Mouse (Mus musculus) neural tube, embryonic 12.5 days (tissue): ENCODE results near the gene Slc10a2. TPM values are rescaled to one million over a fixed set of nuclear protein-coding genes. Genes with fewer than 3 reads are reported as not detected.
"Not testable (repeated sequence)": the region's sequence is repeated elsewhere in the genome, so short reads cannot be mapped to it uniquely, and the experiment has no call there.

Experiments
- ATAC-seq: fragments of 200-750 bp; cut with Nextera tagmentation; 2 replicates; pipeline ENCODE4 v1.8.0; 2017; ENCODE audit warnings: low read depth, mild to moderate bottlenecking, moderate TSS enrichment, moderate library complexity; ENCODE audit not compliant: low FRiP score
- H3K27ac ChIP-seq: fragments of 300-500 bp; sonication (generic); 2 replicates; pipeline ENCODE4 v1.5.1; 2016
- H3K27me3 ChIP-seq: fragments of 300-500 bp; sonication (generic); replicated peaks from 2 replicates; pipeline ENCODE4 v1.6.1; 2016; ENCODE audit warnings: mild to moderate bottlenecking
- H3K36me3 ChIP-seq: fragments of 300-500 bp; sonication (generic); 2 replicates; pipeline ENCODE4 v1.6.1; 2016; ENCODE audit warnings: mild to moderate bottlenecking
- H3K4me1 ChIP-seq: fragments of 300-500 bp; sonication (generic); 2 replicates; pipeline ENCODE4 v1.6.1; 2016
- H3K4me2 ChIP-seq: fragments of 300-500 bp; sonication (generic); replicated peaks from 2 replicates; pipeline ENCODE4 v1.6.1; 2016; ENCODE audit warnings: mild to moderate bottlenecking
- H3K4me3 ChIP-seq: fragments of 300-500 bp; sonication (generic); 2 replicates; pipeline ENCODE4 v1.5.1; 2016
- H3K9ac ChIP-seq: fragments of 300-500 bp; sonication (generic); 2 replicates; pipeline ENCODE4 v1.6.1; 2016; ENCODE audit warnings: mild to moderate bottlenecking
- H3K9me3 ChIP-seq: fragments of 300-500 bp; sonication (generic); 2 replicates; pipeline ENCODE4 v1.6.1; 2016; ENCODE audit warnings: mild to moderate bottlenecking
- WGBS: fragments of 180-500 bp; shearing (Covaris S2); methylation state at CpG from one replicate; pipeline ENCODE4 v1.1.7; 2016; 5-methylcytosine and 5-hydroxymethylcytosine counted together
- polyA plus RNA-seq: library from polyadenylated mRNA; unstranded; fragments of >200 nt; fragmentation: Nextera tagmentation; extraction: Ambion mirVana; gene quantifications from 2 replicates; pipeline ENCODE4 v1.2.1, GENCODE M21; 2016

Slc10a2 gene
- polyA plus RNA-seq: not detected in 2 replicates

GRCm38 (mm10) chr8:5105186-5105585 is at the start of gene Slc10a2:
Gene Slc10a2, minus strand, starts transcription at chr8:5105351.
- Histone ChIP-seq H3K9ac (no peak within 1 kb of the TSS), H3K36me3 (no peaks in the 10 kb centered on the region), H3K27ac (no peak within 1 kb of the TSS), H3K4me1 (no peaks in the 10 kb centered on the region), H3K27me3 (no peaks in the 10 kb centered on the region), H3K4me2 (no peak within 1 kb of the TSS), H3K4me3 (no peak within 1 kb of the TSS), H3K9me3 (no peaks in the 10 kb centered on the region)
- 61% methylated on average over 5 of the region's 5 CpGs for WGBS
- no peak for ATAC-seq

- Histone ChIP-seq H3K9me3 (no peaks in the 10 kb centered on the region), H3K4me3 (no peak overlapping the region), H3K36me3 (no peaks in the 10 kb centered on the region), H3K27me3 (no peaks in the 10 kb centered on the region), H3K27ac (no peak overlapping the region), H3K9ac (no peak overlapping the region), H3K4me2 (no peak overlapping the region), H3K4me1 (no peaks in the 10 kb centered on the region)
- 81% methylated on average over 2 of the region's 2 CpGs for WGBS
- ATAC-seq: no peak
Measured at GRCm38 (mm10) chr8:5129322-5129829, 24.2 kb upstream of the Slc10a2 start.

- no peaks in the 10 kb centered on the region for H3K36me3 ChIP-seq
- no peak overlapping the region for H3K9ac ChIP-seq
- no peak for ATAC-seq
- no peak overlapping the region for H3K27ac ChIP-seq
- no peaks in the 10 kb centered on the region for H3K4me1 ChIP-seq
- no peak overlapping the region for H3K4me3 ChIP-seq
- H3K9me3 ChIP-seq: no peaks in the 10 kb centered on the region
- no peaks in the 10 kb centered on the region for H3K27me3 ChIP-seq
- no peak overlapping the region for H3K4me2 ChIP-seq
- 64% methylated on average over 5 of the region's 5 CpGs for WGBS
Measured at GRCm38 (mm10) chr8:5106855-5107254, 1.7 kb upstream of the Slc10a2 start.

- H3K9ac ChIP-seq: no peak overlapping the region
- H3K36me3 ChIP-seq: no peaks in the 10 kb centered on the region
- no peak overlapping the region for H3K27ac ChIP-seq
- ATAC-seq: no peak
- H3K27me3 ChIP-seq: no peaks in the 10 kb centered on the region
- H3K4me3 ChIP-seq: no peak overlapping the region
- H3K9me3 ChIP-seq: no peaks in the 10 kb centered on the region
- WGBS: 91% methylated on average over 4 of the region's 4 CpGs
- H3K4me1 ChIP-seq: no peaks in the 10 kb centered on the region
- H3K4me2 ChIP-seq: no peak overlapping the region
Measured at GRCm38 (mm10) chr8:5095392-5095791, 9.8 kb downstream of the Slc10a2 start.

GRCm38 (mm10) chr8:5093991-5094390 is 11.2 kb downstream of the Slc10a2 start:
- not testable (repeated sequence) for H3K36me3 ChIP-seq, H3K27ac ChIP-seq, H3K9me3 ChIP-seq, H3K27me3 ChIP-seq, H3K9ac ChIP-seq, H3K4me2 ChIP-seq, ATAC-seq, H3K4me1 ChIP-seq, H3K4me3 ChIP-seq

- no peaks in the 10 kb centered on the region for H3K4me1 ChIP-seq
- no peaks in the 10 kb centered on the region for H3K9me3 ChIP-seq
- H3K4me3 ChIP-seq: no peak overlapping the region
- no peak overlapping the region for H3K4me2 ChIP-seq
- no peak overlapping the region for H3K9ac ChIP-seq
- ATAC-seq: no peak
- no peaks in the 10 kb centered on the region for H3K27me3 ChIP-seq
- no peaks in the 10 kb centered on the region for H3K36me3 ChIP-seq
- no peak overlapping the region for H3K27ac ChIP-seq
- WGBS: 94% methylated on average over 3 of the region's 3 CpGs
Measured at GRCm38 (mm10) chr8:5073654-5074293, 31.4 kb downstream of the Slc10a2 start.

- no peak overlapping the region for H3K4me3 ChIP-seq
- H3K36me3 ChIP-seq: no peaks in the 10 kb centered on the region
- H3K9me3 ChIP-seq: no peaks in the 10 kb centered on the region
- H3K27me3 ChIP-seq: no peaks in the 10 kb centered on the region
- no peak for ATAC-seq
- no peak overlapping the region for H3K27ac ChIP-seq
- H3K4me1 ChIP-seq: no peaks in the 10 kb centered on the region
- no peak overlapping the region for H3K9ac ChIP-seq
- no peak overlapping the region for H3K4me2 ChIP-seq
- WGBS: 94% methylated on average over 1 of the region's 1 CpGs
Measured at GRCm38 (mm10) chr8:5058888-5059287, 46.3 kb downstream of the Slc10a2 start.

GRCm38 (mm10) chr8:5044361-5044900 is 60.7 kb downstream of the Slc10a2 start:
- ATAC-seq, H3K27me3 ChIP-seq, H3K9me3 ChIP-seq, H3K27ac ChIP-seq, H3K4me3 ChIP-seq, H3K36me3 ChIP-seq, H3K4me1 ChIP-seq, H3K9ac ChIP-seq, H3K4me2 ChIP-seq: not testable (repeated sequence)
- WGBS: 87% methylated on average over 6 of the region's 6 CpGs

- H3K36me3 ChIP-seq: no peaks in the 10 kb centered on the region
- no peak overlapping the region for H3K9ac ChIP-seq
- H3K27me3 ChIP-seq: no peaks in the 10 kb centered on the region
- no peaks in the 10 kb centered on the region for H3K9me3 ChIP-seq
- no peak overlapping the region for H3K27ac ChIP-seq
- H3K4me3 ChIP-seq: no peak overlapping the region
- H3K4me2 ChIP-seq: no peak overlapping the region
- ATAC-seq: no peak
- H3K4me1 ChIP-seq: no peaks in the 10 kb centered on the region
- WGBS: 94% methylated on average over 4 of the region's 4 CpGs
Measured at GRCm38 (mm10) chr8:5038811-5039561, 66.2 kb downstream of the Slc10a2 start.
